Mouse (Mus musculus) kidney, adult 9 months (tissue): ENCODE measurements at regions not wholly inside any gene's neighbourhood (a gene's known extent, or its start where the extent isn't known, plus 50 kb on each side); places are given as distances from the start of the nearest gene placed in this dataset.

Experiments used
- DNase-seq: peaks from one replicate; pipeline ENCODE4 v3.0.0; 2022

GRCm38 (mm10) chr5:132621751-132622150 is 78.6 kb upstream of the Auts2 start:
- no peak for DNase-seq

GRCm38 (mm10) chr5:132617241-132617640 is 74.1 kb upstream of the Auts2 start:
- no peak for DNase-seq

GRCm38 (mm10) chr5:132609251-132609650 is 66.1 kb upstream of the Auts2 start:
- no peak for DNase-seq

- DNase-seq = no peak
Observed at GRCm38 (mm10) chr5:132606216-132606615, 63.1 kb upstream of the Auts2 start.

GRCm38 (mm10) chr5:132594796-132595195 is 51.7 kb upstream of the Auts2 start:
- no peak for DNase-seq
